Mouse (Mus musculus) limb, embryonic 14.5 days (tissue): Measurements from ENCODE around the gene H2al1b. TPM values are rescaled to one million over a fixed set of nuclear protein-coding genes. Genes with fewer than 3 reads are reported as not detected.
A peak's percentile ranks its signal among the peaks of the same experiment; 100 is the strongest.

Experiments used
- ATAC-seq: fragments of 200-750 bp; cut with Nextera tagmentation; 2 replicates; pipeline ENCODE4 v1.8.0; 2017; ENCODE audit warnings: low read depth, moderate number of reproducible peaks, moderate TSS enrichment; ENCODE audit not compliant: low FRiP score
- DNase-seq: peaks from one replicate; pipeline ENCODE4 v3.0.0-alpha.2; 2015; ENCODE audit warnings: low spot score
- H3K27ac ChIP-seq: fragments of 300-500 bp; sonication (generic); replicated peaks from 2 replicates; pipeline ENCODE4 v1.5.1; 2014; ENCODE audit warnings: low read depth, mild to moderate bottlenecking, low read length, moderate library complexity, mixed read lengths
- H3K27me3 ChIP-seq: fragments of 300-500 bp; sonication (generic); 2 replicates; pipeline ENCODE4 v1.6.1; 2014; ENCODE audit warnings: low read length, mixed read lengths; ENCODE audit not compliant: control insufficient read depth, insufficient read depth
- H3K36me3 ChIP-seq: fragments of 300-500 bp; sonication (generic); 2 replicates; pipeline ENCODE4 v1.6.1; 2014; ENCODE audit warnings: mild to moderate bottlenecking, low read length, moderate library complexity, mixed read lengths; ENCODE audit not compliant: control insufficient read depth, insufficient read depth
- H3K4me1 ChIP-seq: fragments of 300-500 bp; sonication (generic); 2 replicates; pipeline ENCODE4 v1.6.1; 2014; ENCODE audit warnings: antibody characterized with exemption, low read length, mixed read lengths; ENCODE audit not compliant: control insufficient read depth, insufficient read depth
- H3K4me2 ChIP-seq: fragments of 300-500 bp; sonication (generic); replicated peaks from 2 replicates; pipeline ENCODE4 v1.6.1; 2014; ENCODE audit warnings: low read depth, mild to moderate bottlenecking, low read length, moderate library complexity; ENCODE audit not compliant: severe bottlenecking
- H3K4me3 ChIP-seq: fragments of 300-500 bp; sonication (generic); replicated peaks from 2 replicates; pipeline ENCODE4 v1.5.1; 2014; ENCODE audit warnings: low read length
- H3K9ac ChIP-seq: fragments of 300-500 bp; sonication (generic); 2 replicates; pipeline ENCODE4 v1.6.1; 2014; ENCODE audit warnings: mild to moderate bottlenecking, low read depth, low read length, moderate library complexity; ENCODE audit not compliant: severe bottlenecking
- H3K9me3 ChIP-seq: fragments of 300-500 bp; sonication (generic); 2 replicates; pipeline ENCODE4 v1.6.1; 2016; ENCODE audit warnings: low read length; ENCODE audit not compliant: control insufficient read depth
- POLR2A ChIP-seq: fragments of 200-500 bp; IDR thresholded peaks from 2 replicates; pipeline ENCODE4 v1.8.0; 2012; ENCODE audit warnings: inconsistent platforms, mild to moderate bottlenecking, moderate library complexity, borderline replicate concordance; ENCODE audit not compliant: insufficient read depth, insufficient read length; ENCODE audit errors: extremely low read depth
- WGBS: fragments of 180-500 bp; shearing (Covaris S2); extraction: QIAGEN DNeasy Blood & Tissue Kit; methylation state at CpG from one replicate; pipeline ENCODE4 v1.1.7; 2014; 5-methylcytosine and 5-hydroxymethylcytosine counted together
- polyA plus RNA-seq, 2 experiments: library from polyadenylated mRNA; depleted of rRNA in 1 of 2; stranded (reverse) in 1 of 2; unstranded in 1 of 2; fragments of >200 nt; fragmentation: Nextera tagmentation in 1 of 2; extraction: Ambion mirVana in 1 of 2; gene quantifications; 2 replicates each; pipeline versions ENCODE4 v1.2.1 to v1.2.3; 2012 to 2014

The H2al1b gene
- polyA plus RNA-seq, 2 experiments = not detected

- Histone ChIP-seq H3K9ac (no peak overlapping the region), H3K27ac (no peak overlapping the region), H3K4me3 (no peak overlapping the region), H3K36me3 (no peaks in the 10 kb centered on the region), H3K27me3 (no peaks in the 10 kb centered on the region), H3K9me3 (no peaks in the 10 kb centered on the region), H3K4me2 (no peak overlapping the region), H3K4me1 (peaks cover 5% of the 10 kb centered on the region; the same call in 1 of the 2 replicates)
- peak; percentile 70 for DNase-seq
- ATAC-seq = peak; percentile 89
- 29% methylated on average over 7 of the region's 7 CpGs for WGBS
- no peak for TF ChIP-seq POLR2A
Measured at GRCm38 (mm10) chrX:11267791-11268190, 34.4 kb upstream of the H2al1b start.

- no peak overlapping the region for H3K4me2 ChIP-seq
Measured at GRCm38 (mm10) chrX:11269074-11269473, 33.2 kb upstream of the H2al1b start.

GRCm38 (mm10) chrX:11273190-11273589, 29.0 kb upstream of the H2al1b start:
- ATAC-seq (no peak), DNase-seq (no peak)
- no peak overlapping the region for H3K9ac ChIP-seq
- H3K27me3 ChIP-seq = no peaks in the 10 kb centered on the region
- H3K9me3 ChIP-seq = no peaks in the 10 kb centered on the region
- no peaks in the 10 kb centered on the region for H3K36me3 ChIP-seq
- peaks cover under 1% of the 10 kb centered on the region; the same call in 1 of the 2 replicates for H3K4me1 ChIP-seq
- H3K4me2 ChIP-seq = no peak overlapping the region
- no peak overlapping the region for H3K4me3 ChIP-seq
- 86% methylated on average over 3 of the region's 3 CpGs for WGBS
- no peak overlapping the region for H3K27ac ChIP-seq
- TF ChIP-seq POLR2A = no peak

More at GRCm38 (mm10) chrX:11269074-11269473, 33.2 kb upstream of the H2al1b start:
- Histone ChIP-seq H3K27me3 (no peaks in the 10 kb centered on the region), H3K27ac (no peak overlapping the region), H3K9ac (no peak overlapping the region), H3K4me3 (no peak overlapping the region), H3K36me3 (no peaks in the 10 kb centered on the region), H3K9me3 (no peaks in the 10 kb centered on the region), H3K4me1 (peaks cover 5% of the 10 kb centered on the region; the same call in 1 of the 2 replicates)
- WGBS = 92% methylated on average over 3 of the region's 3 CpGs
- TF ChIP-seq POLR2A = no peak
- ATAC-seq (no peak), DNase-seq (no peak)

GRCm38 (mm10) chrX:11277083-11277482, 25.1 kb upstream of the H2al1b start:
- no peaks in the 10 kb centered on the region for H3K27me3 ChIP-seq
- H3K4me3 ChIP-seq = no peak overlapping the region
- TF ChIP-seq POLR2A = no peak
- H3K9ac ChIP-seq = no peak overlapping the region
- no peaks in the 10 kb centered on the region for H3K36me3 ChIP-seq
- 73% methylated on average over 6 of the region's 6 CpGs for WGBS
- no peaks in the 10 kb centered on the region for H3K9me3 ChIP-seq
- no peaks in the 10 kb centered on the region for H3K4me1 ChIP-seq
- DNase-seq = no peak
- H3K27ac ChIP-seq = no peak overlapping the region
- ATAC-seq = no peak
- no peak overlapping the region for H3K4me2 ChIP-seq

GRCm38 (mm10) chrX:11280741-11281140, 21.5 kb upstream of the H2al1b start:
- 67% methylated on average over 2 of the region's 2 CpGs for WGBS
- Histone ChIP-seq H3K27me3 (no peaks in the 10 kb centered on the region), H3K36me3 (no peaks in the 10 kb centered on the region), H3K4me2 (no peak overlapping the region), H3K4me3 (no peak overlapping the region), H3K27ac (no peak overlapping the region), H3K4me1 (no peaks in the 10 kb centered on the region), H3K9ac (no peak overlapping the region), H3K9me3 (no peaks in the 10 kb centered on the region)
- DNase-seq (no peak), ATAC-seq (no peak)
- TF ChIP-seq POLR2A = no peak
